Mouse (Mus musculus) bone marrow macrophage, adult 2 months (primary cell): ENCODE measurements around the gene Gm30191.

ENCODE experiments used
- CTCF ChIP-seq: IDR thresholded peaks from 2 replicates; pipeline ENCODE4 v1.5.1; 2012; ENCODE audit warnings: low read depth, mild to moderate bottlenecking, low read length, moderate library complexity
- POLR2A ChIP-seq: IDR thresholded peaks from 2 replicates; pipeline ENCODE4 v1.6.1; 2012; ENCODE audit warnings: mild to moderate bottlenecking, low read depth, low read length, borderline replicate concordance

- TF ChIP-seq CTCF (no peak), POLR2A (no peak)
Measured at GRCm38 (mm10) chr4:134251241-134252130, 4.8 kb downstream of the Gm30191 start.
